Mouse (Mus musculus): ENCODE data around the gene Ackr3. TPM values are rescaled to one million over a fixed set of nuclear protein-coding genes. Genes with fewer than 3 reads are reported as not detected.

Gene Ackr3
- polyA plus RNA-seq, 1 experiment = 21.7 TPM

DNA sequence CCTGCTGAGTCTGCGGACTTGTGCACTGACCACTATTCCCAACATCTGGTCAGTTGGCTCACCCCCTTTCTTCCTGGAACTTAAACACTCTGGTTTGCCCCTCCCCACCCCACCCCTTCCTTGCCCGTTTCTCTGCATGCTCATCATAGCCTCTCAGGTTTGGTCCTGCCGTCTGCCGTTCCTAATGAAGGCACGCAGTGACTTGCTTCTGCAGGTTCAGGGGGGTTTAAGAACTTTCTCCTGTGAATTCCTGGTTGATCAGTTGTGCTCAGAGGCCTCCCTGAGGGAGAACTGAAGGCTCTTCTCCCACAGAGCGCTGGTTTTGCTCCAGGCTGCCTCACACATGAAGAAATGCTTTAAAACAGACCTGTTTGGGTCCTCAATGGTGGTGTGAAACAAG, 20.2 kb upstream of the Ackr3 start:
- Histone ChIP-seq H3K27me3 (ENCODE audit: control insufficient read depth, insufficient read depth, low read length) (no peaks in the 10 kb centered on the region), H3K4me1 (ENCODE audit: control insufficient read depth, insufficient read depth, insufficient read length, low read length) (no peaks in the 10 kb centered on the region), H3K36me3 (ENCODE audit: control insufficient read depth, insufficient read depth, low read length) (no peaks in the 10 kb centered on the region), H3K4me3 (ENCODE audit: low read depth, low read length) (no peak overlapping the region), H3K27ac (ENCODE audit: insufficient read depth, low read depth, low read length) (no peak overlapping the region)
- 72% methylated on average over 6 of the region's 6 CpGs for WGBS
- TF ChIP-seq POLR2A (IDR thresholded peaks at IDR 0.05; ENCODE audit: low read depth, low read length) (no peak), CTCF (IDR thresholded peaks at IDR 0.05; ENCODE audit: extremely low read depth, insufficient read length, insufficient replicate concordance, low read depth, low read length) (no peak)

DNA sequence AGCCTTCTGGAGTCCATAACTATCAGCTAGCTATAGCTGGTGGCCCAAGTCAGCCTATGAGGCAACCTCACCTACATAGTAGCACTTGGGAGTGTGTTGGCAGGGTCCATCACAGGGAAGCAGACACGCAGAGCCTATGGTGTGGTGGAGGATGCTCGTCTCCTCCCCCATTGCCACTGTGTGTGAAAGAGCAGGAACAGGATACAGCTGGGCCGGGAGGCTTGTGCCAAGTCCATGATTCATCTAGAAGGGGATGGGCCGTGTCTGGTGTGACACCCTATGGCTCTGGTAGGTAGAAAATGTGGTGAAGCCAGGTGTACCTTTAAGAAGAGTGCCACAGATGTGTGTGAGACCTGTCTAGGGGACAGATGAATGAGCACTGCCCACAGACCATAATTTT, 17.6 kb upstream of the Ackr3 start:
- WGBS = 41% methylated on average over 4 of the region's 4 CpGs
- no peak overlapping the region for H3K4me3 ChIP-seq (ENCODE audit: low read depth, low read length)
- no peaks in the 10 kb centered on the region for H3K27me3 ChIP-seq (ENCODE audit: control insufficient read depth, insufficient read depth, low read length)
- H3K27ac ChIP-seq (ENCODE audit: insufficient read depth, low read depth, low read length) = no peak overlapping the region
- TF ChIP-seq CTCF (IDR thresholded peaks at IDR 0.05; ENCODE audit: extremely low read depth, insufficient read length, insufficient replicate concordance, low read depth, low read length) (no peak), POLR2A (IDR thresholded peaks at IDR 0.05; ENCODE audit: low read depth, low read length) (no peak)
- H3K4me1 ChIP-seq (ENCODE audit: control insufficient read depth, insufficient read depth, insufficient read length, low read length) = no peaks in the 10 kb centered on the region
- H3K36me3 ChIP-seq (ENCODE audit: control insufficient read depth, insufficient read depth, low read length) = no peaks in the 10 kb centered on the region

- TF ChIP-seq POLR2A (IDR thresholded peaks at IDR 0.05; ENCODE audit: low read depth, low read length) = no peak
- TF ChIP-seq CTCF (IDR thresholded peaks at IDR 0.05; ENCODE audit: extremely low read depth, insufficient read length, insufficient replicate concordance, low read depth, low read length) = no peak
- 87% methylated on average over 5 of the region's 5 CpGs for WGBS
These were observed 16.9 kb upstream of the Ackr3 start for GRCm38 (mm10) chr1:90186874-90187273.

GRCm38 (mm10) chr1:90189046-90189445, 14.7 kb upstream of the Ackr3 start:
- Histone ChIP-seq H3K36me3 (ENCODE audit: control insufficient read depth, insufficient read depth, low read length) (no peaks in the 10 kb centered on the region), H3K27me3 (ENCODE audit: control insufficient read depth, insufficient read depth, low read length) (no peaks in the 10 kb centered on the region), H3K27ac (ENCODE audit: insufficient read depth, low read depth, low read length) (no peak overlapping the region), H3K4me1 (ENCODE audit: control insufficient read depth, insufficient read depth, insufficient read length, low read length) (no peaks in the 10 kb centered on the region), H3K4me3 (ENCODE audit: low read depth, low read length) (no peak overlapping the region)
- TF ChIP-seq POLR2A (IDR thresholded peaks at IDR 0.05; ENCODE audit: low read depth, low read length) = no peak
- TF ChIP-seq CTCF (IDR thresholded peaks at IDR 0.05; ENCODE audit: extremely low read depth, insufficient read length, insufficient replicate concordance, low read depth, low read length) = no peak
- 93% methylated on average over 6 of the region's 6 CpGs for WGBS

More at GRCm38 (mm10) chr1:90186874-90187273, 16.9 kb upstream of the Ackr3 start:
- Histone ChIP-seq H3K27me3 (ENCODE audit: control insufficient read depth, insufficient read depth, low read length) (no peaks in the 10 kb centered on the region), H3K4me3 (ENCODE audit: low read depth, low read length) (no peak overlapping the region), H3K4me1 (ENCODE audit: control insufficient read depth, insufficient read depth, insufficient read length, low read length) (no peaks in the 10 kb centered on the region), H3K27ac (ENCODE audit: insufficient read depth, low read depth, low read length) (no peak overlapping the region), H3K36me3 (ENCODE audit: control insufficient read depth, insufficient read depth, low read length) (no peaks in the 10 kb centered on the region)

GRCm38 (mm10) chr1:90201246-90201645, 2.5 kb upstream of the Ackr3 start:
- no peaks in the 10 kb centered on the region for H3K36me3 ChIP-seq (ENCODE audit: control insufficient read depth, insufficient read depth, low read length)
- 82% methylated on average over 5 of the region's 5 CpGs for WGBS

DNA sequence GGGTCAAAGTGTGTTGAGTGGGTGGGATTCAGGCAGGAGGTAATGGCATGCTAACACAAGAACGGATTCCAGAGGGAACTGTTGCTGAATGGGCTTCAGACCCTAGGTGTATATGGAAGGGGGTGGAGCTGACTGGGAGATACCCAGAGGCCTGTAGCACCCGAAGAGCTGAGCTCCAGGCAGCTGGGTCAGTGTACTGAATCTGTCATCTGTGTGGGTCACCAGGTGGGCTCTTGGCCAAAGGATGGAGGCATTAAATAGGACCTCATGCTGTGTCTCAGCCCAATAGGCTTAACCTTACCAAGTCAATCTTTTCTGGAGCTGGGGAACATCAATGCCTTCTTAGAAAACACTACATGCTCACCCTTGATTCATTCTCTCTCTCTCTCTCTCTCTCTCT, 2.1 kb upstream of the Ackr3 start:
- Histone ChIP-seq H3K4me3 (ENCODE audit: low read depth, low read length) (no peak overlapping the region), H3K27ac (ENCODE audit: insufficient read depth, low read depth, low read length) (no peak overlapping the region), H3K4me1 (ENCODE audit: control insufficient read depth, insufficient read depth, insufficient read length, low read length) (no peaks in the 10 kb centered on the region; the same call in none of the 2 replicates), H3K27me3 (ENCODE audit: control insufficient read depth, insufficient read depth, low read length) (no peaks in the 10 kb centered on the region), H3K36me3 (ENCODE audit: control insufficient read depth, insufficient read depth, low read length) (no peaks in the 10 kb centered on the region)
- no peak for TF ChIP-seq POLR2A (IDR thresholded peaks at IDR 0.05; ENCODE audit: low read depth, low read length)
- no peak for TF ChIP-seq CTCF (IDR thresholded peaks at IDR 0.05; ENCODE audit: extremely low read depth, insufficient read length, insufficient replicate concordance, low read depth, low read length)
- WGBS = 63% methylated on average over 2 of the region's 2 CpGs

More at GRCm38 (mm10) chr1:90201246-90201645, 2.5 kb upstream of the Ackr3 start:
- TF ChIP-seq POLR2A (IDR thresholded peaks at IDR 0.05; ENCODE audit: low read depth, low read length) (no peak), CTCF (IDR thresholded peaks at IDR 0.05; ENCODE audit: extremely low read depth, insufficient read length, insufficient replicate concordance, low read depth, low read length) (no peak)
- H3K4me3 ChIP-seq (ENCODE audit: low read depth, low read length) = no peak overlapping the region
- H3K27ac ChIP-seq (ENCODE audit: insufficient read depth, low read depth, low read length) = no peak overlapping the region
- H3K4me1 ChIP-seq (ENCODE audit: control insufficient read depth, insufficient read depth, insufficient read length, low read length) = no peaks in the 10 kb centered on the region; the same call in none of the 2 replicates
- no peaks in the 10 kb centered on the region; the same call in 1 of the 2 replicates for H3K27me3 ChIP-seq (ENCODE audit: control insufficient read depth, insufficient read depth, low read length)

- H3K27me3 ChIP-seq (ENCODE audit: control insufficient read depth, insufficient read depth, low read length) = no peaks in the 10 kb centered on the region
- H3K4me3 ChIP-seq (ENCODE audit: low read depth, low read length) = no peak overlapping the region
- WGBS = 43% methylated on average over 23 of the region's 23 CpGs
- no peak overlapping the region for H3K27ac ChIP-seq (ENCODE audit: insufficient read depth, low read depth, low read length)
- no peaks in the 10 kb centered on the region; the same call in none of the 2 replicates for H3K4me1 ChIP-seq (ENCODE audit: control insufficient read depth, insufficient read depth, insufficient read length, low read length)
- no peak for TF ChIP-seq POLR2A (IDR thresholded peaks at IDR 0.05; ENCODE audit: low read depth, low read length)
- TF ChIP-seq CTCF (IDR thresholded peaks at IDR 0.05; ENCODE audit: extremely low read depth, insufficient read length, insufficient replicate concordance, low read depth, low read length) = no peak
- H3K36me3 ChIP-seq (ENCODE audit: control insufficient read depth, insufficient read depth, low read length) = no peaks in the 10 kb centered on the region
These were observed 1.4 kb upstream of the Ackr3 start for GRCm38 (mm10) chr1:90202207-90202978.
